ENCODE assay signal across 8 mouse cellular contexts in genomic region chr17:47976999-47977357, GRCm38 (mm10). TPM values are rescaled to one million over a fixed set of nuclear protein-coding genes. Genes with fewer than 3 reads are reported as not detected.
A peak's percentile ranks its signal among the peaks of the same experiment; 100 is the strongest.
DNase-seq lines count a peak whose midpoint lies in the region; ATAC-seq and TF ChIP-seq lines count a peak whose summit lies in the region.

No protein-coding gene starts in this region.

- DNase-seq in forebrain, embryonic 10.5 days (ENCODE audit: extremely low spot score, low spot score) = no peak
- no peak for DNase-seq in liver, adult 2 months (ENCODE audit: extremely low read depth, low read depth, low spot score)
- DNase-seq in liver, embryonic 11.5 days (ENCODE audit: low spot score) = no peak
- no peak for DNase-seq in hindbrain, postnatal 0 days (ENCODE audit: low spot score)
- no peak for DNase-seq in left cerebral cortex, adult 18-20 months (ENCODE audit: low spot score in 2 of 2)
- DNase-seq in left cerebral cortex, postnatal 14 days (ENCODE audit: low spot score in 2 of 2) = no peak

- peak; percentile 48 for TF ChIP-seq CTCF in liver, adult 2 months (IDR thresholded peaks at IDR 0.05; ENCODE audit: low read depth, low read length)
- peak; percentile 27 for TF ChIP-seq CTCF in hindbrain, postnatal 0 days (IDR thresholded peaks at IDR 0.05; ENCODE audit: low read depth)

- H3K4me3 ChIP-seq in forebrain, embryonic 10.5 days = no peak overlapping the region; the same call in 1 of the 2 replicates
- H3K4me3 ChIP-seq in forebrain, embryonic 12.5 days (replicated peaks) = no peak overlapping the region
- H3K4me3 ChIP-seq in liver, adult 2 months (ENCODE audit: insufficient read depth, low read depth, low read length) = no peak overlapping the region
- no peak overlapping the region for H3K4me3 ChIP-seq in liver, embryonic 11.5 days (ENCODE audit: low read depth, low read length)
- no peak overlapping the region for H3K4me3 ChIP-seq in hindbrain, postnatal 0 days (ENCODE audit: low read length)
- H3K4me3 ChIP-seq in neural tube, embryonic 12.5 days = no peak overlapping the region

- no peak overlapping the region for H3K9ac ChIP-seq in forebrain, embryonic 12.5 days
- H3K9ac ChIP-seq in liver, adult 2 months (ENCODE audit: low read depth, low read length) = no peak overlapping the region
- no peak overlapping the region for H3K9ac ChIP-seq in liver, embryonic 11.5 days (ENCODE audit: low read depth, low read length)
- no peak overlapping the region for H3K9ac ChIP-seq in hindbrain, postnatal 0 days (replicated peaks; ENCODE audit: low read length)
- H3K9ac ChIP-seq in neural tube, embryonic 12.5 days = no peak overlapping the region

- H3K4me2 ChIP-seq in forebrain, embryonic 12.5 days = no peak overlapping the region
- H3K4me2 ChIP-seq in liver, embryonic 11.5 days = no peak overlapping the region
- no peak overlapping the region for H3K4me2 ChIP-seq in hindbrain, postnatal 0 days (ENCODE audit: low read depth, low read length)
- peak overlapping the region; percentile 76; the same call in 1 of the 2 replicates for H3K4me2 ChIP-seq in neural tube, embryonic 12.5 days (replicated peaks)

- peaks cover 83% of the 10 kb centered on the region for H3K27me3 ChIP-seq in forebrain, embryonic 10.5 days (ENCODE audit: poor library complexity, severe bottlenecking)
- H3K27me3 ChIP-seq in forebrain, embryonic 12.5 days = peaks cover 50% of the 10 kb centered on the region
- H3K27me3 ChIP-seq in liver, adult 2 months (ENCODE audit: control insufficient read depth, insufficient read depth, low read length) = no peaks in the 10 kb centered on the region
- H3K27me3 ChIP-seq in liver, embryonic 11.5 days (replicated peaks; ENCODE audit: control insufficient read depth, insufficient read depth, low read length) = peaks cover 32% of the 10 kb centered on the region
- peaks cover 7% of the 10 kb centered on the region; the same call in 1 of the 2 replicates for H3K27me3 ChIP-seq in hindbrain, postnatal 0 days (ENCODE audit: insufficient read depth, low read length)
- H3K27me3 ChIP-seq in neural tube, embryonic 12.5 days (replicated peaks) = peaks cover 18% of the 10 kb centered on the region

- H3K9me3 ChIP-seq in forebrain, embryonic 10.5 days = no peaks in the 10 kb centered on the region
- no peaks in the 10 kb centered on the region for H3K9me3 ChIP-seq in forebrain, embryonic 12.5 days
- 0 out of 2 replicates have a peak, but pooled peaks cover 2% of the 10 kb centered on the region for H3K9me3 ChIP-seq in liver, embryonic 11.5 days (ENCODE audit: control insufficient read depth, low read length)
- no peaks in the 10 kb centered on the region for H3K9me3 ChIP-seq in hindbrain, postnatal 0 days (ENCODE audit: low read length)
- H3K9me3 ChIP-seq in neural tube, embryonic 12.5 days = no peaks in the 10 kb centered on the region

- H3K27ac ChIP-seq in forebrain, embryonic 10.5 days = peak overlapping the region; percentile 87
- H3K27ac ChIP-seq in forebrain, embryonic 12.5 days = no peak overlapping the region; the same call in 1 of the 2 replicates
- H3K27ac ChIP-seq in liver, adult 2 months (replicated peaks; ENCODE audit: insufficient read depth, low read depth, low read length) = no peak overlapping the region
- H3K27ac ChIP-seq in liver, embryonic 11.5 days (ENCODE audit: low read depth, low read length) = no peak overlapping the region
- H3K27ac ChIP-seq in hindbrain, postnatal 0 days = peak overlapping the region; percentile 76; the same call in 1 of the 2 replicates
- no peak overlapping the region for H3K27ac ChIP-seq in neural tube, embryonic 12.5 days

- intact Hi-C loops in left cerebral cortex, postnatal 14 days (cut with DNase I) = no loop called here

- peaks cover 71% of the 10 kb centered on the region for H3K4me1 ChIP-seq in forebrain, embryonic 10.5 days
- H3K4me1 ChIP-seq in forebrain, embryonic 12.5 days = peaks cover 60% of the 10 kb centered on the region
- peaks cover 13% of the 10 kb centered on the region for H3K4me1 ChIP-seq in liver, adult 2 months (ENCODE audit: control insufficient read depth, insufficient read depth, low read length)
- H3K4me1 ChIP-seq in liver, embryonic 11.5 days (replicated peaks; ENCODE audit: control insufficient read depth, insufficient read depth, low read length) = peaks cover 34% of the 10 kb centered on the region
- H3K4me1 ChIP-seq in hindbrain, postnatal 0 days (ENCODE audit: insufficient read depth, low read length) = peaks cover 15% of the 10 kb centered on the region; the same call in 1 of the 2 replicates
- peaks cover 54% of the 10 kb centered on the region for H3K4me1 ChIP-seq in neural tube, embryonic 12.5 days

- H3K79me2 ChIP-seq in liver, adult 2 months (ENCODE audit: control insufficient read depth, insufficient read depth, low read length) = no peaks in the 10 kb centered on the region

- H3K36me3 ChIP-seq in forebrain, embryonic 10.5 days (replicated peaks) = no peaks in the 10 kb centered on the region
- H3K36me3 ChIP-seq in forebrain, embryonic 12.5 days (replicated peaks) = no peaks in the 10 kb centered on the region
- H3K36me3 ChIP-seq in liver, adult 2 months (ENCODE audit: control insufficient read depth, insufficient read depth, low read length) = no peaks in the 10 kb centered on the region
- H3K36me3 ChIP-seq in liver, embryonic 11.5 days (ENCODE audit: control insufficient read depth, insufficient read depth, low read length) = no peaks in the 10 kb centered on the region
- no peaks in the 10 kb centered on the region for H3K36me3 ChIP-seq in hindbrain, postnatal 0 days (ENCODE audit: insufficient read depth, low read length)
- no peaks in the 10 kb centered on the region for H3K36me3 ChIP-seq in neural tube, embryonic 12.5 days

- no peak for TF ChIP-seq POLR2A in liver, adult 2 months (IDR thresholded peaks at IDR 0.05; ENCODE audit: extremely low read depth, insufficient read depth, low read length)

- ATAC-seq in forebrain, embryonic 12.5 days (ENCODE audit: low FRiP score) = no peak
- ATAC-seq in liver, embryonic 11.5 days (replicated peaks; ENCODE audit: low FRiP score) = no peak
- no peak for ATAC-seq in hindbrain, postnatal 0 days
- ATAC-seq in neural tube, embryonic 12.5 days (ENCODE audit: low FRiP score, low read depth) = no peak

- 78% methylated on average over 7 of the region's 7 CpGs for WGBS in forebrain, embryonic 10.5 days
- WGBS in forebrain, embryonic 12.5 days = 90% methylated on average over 7 of the region's 7 CpGs
- WGBS in liver, adult 2 months = 95% methylated on average over 7 of the region's 7 CpGs
- 87% methylated on average over 7 of the region's 7 CpGs for WGBS in liver, embryonic 11.5 days
- 78% methylated on average over 7 of the region's 7 CpGs for WGBS in hindbrain, postnatal 0 days
- 84% methylated on average over 7 of the region's 7 CpGs for WGBS in neural tube, embryonic 12.5 days

RNA-seq across cellular contexts. Expression of gene Foxp4, which starts 52.5 kb away (rescaled TPM):
- 16.6 and 18.0 TPM in 2 replicates for polyA plus RNA-seq in forebrain, embryonic 10.5 days (2016; fragmentation: Nextera tagmentation; extraction: Ambion mirVana)
- polyA plus RNA-seq in forebrain, embryonic 12.5 days (2016; fragmentation: Nextera tagmentation; extraction: Ambion mirVana) = 22.6 and 24.3 TPM in 2 replicates
- total RNA-seq in liver, adult 2 months (2014; rRNA removed) = 2.0 and 4.1 TPM in 2 replicates
- polyA plus RNA-seq in liver, adult 2 months (2012; rRNA removed) = 18.5 and 24.6 TPM in 2 replicates
- 21.3 and 21.6 TPM in 2 replicates for polyA plus RNA-seq in liver, embryonic 11.5 days (2014; fragmentation: Nextera tagmentation; extraction: Ambion mirVana)
- 109 and 128 TPM in 2 replicates for total RNA-seq in hindbrain, postnatal 0 days (2014; rRNA removed)
- polyA plus RNA-seq in hindbrain, postnatal 0 days (2015; fragmentation: Nextera tagmentation; extraction: Ambion mirVana) = 29.3 and 31.3 TPM in 2 replicates
- polyA plus RNA-seq in neural tube, embryonic 12.5 days (2016; fragmentation: Nextera tagmentation; extraction: Ambion mirVana) = 30.4 and 31.8 TPM in 2 replicates
- 10 to 100 TPM; 47.6 to 47.8 TPM for total RNA-seq in left cerebral cortex, adult 18-20 months (2021)
- total RNA-seq in left cerebral cortex, postnatal 14 days (2021) = 10 to 100 TPM; 43.1 to 55.1 TPM

Comparison
In these comparisons a context has a peak if more than half of its experiments do, and no peak if none do; other contexts are left out.
1. H3K27ac ChIP-seq: peak in forebrain, embryonic 10.5 days (single experiment) and hindbrain, postnatal 0 days (single experiment); none in forebrain, embryonic 12.5 days (single experiment), liver, adult 2 months (single experiment), liver, embryonic 11.5 days (single experiment) and neural tube, embryonic 12.5 days (single experiment).